Mouse (Mus musculus) heart, adult 11 months (tissue): ENCODE data around the gene Med12l.

Source experiments
- DNase-seq: peaks from one replicate; pipeline ENCODE4 v3.0.0; 2022

Med12l gene

GRCm38 (mm10) chr3:59102146-59102545, 96.5 kb downstream of the Med12l start:
- DNase-seq = peak; percentile 70

GRCm38 (mm10) chr3:59104462-59104861, 98.8 kb downstream of the Med12l start:
- peak; percentile 52 for DNase-seq

GRCm38 (mm10) chr3:59107439-59107838, 101.8 kb downstream of the Med12l start:
- peak; percentile 59 for DNase-seq

GRCm38 (mm10) chr3:59109834-59110233, 104.2 kb downstream of the Med12l start:
- DNase-seq = peak; percentile 73

- DNase-seq = peak; percentile 64
Measured at GRCm38 (mm10) chr3:59111944-59112343, 106.3 kb downstream of the Med12l start.

- DNase-seq = peak; percentile 74
Measured at GRCm38 (mm10) chr3:59113291-59113690, 107.7 kb downstream of the Med12l start.

GRCm38 (mm10) chr3:59113973-59114517, 108.4 kb downstream of the Med12l start:
- DNase-seq = peak; percentile 94

- DNase-seq = peak; percentile 94
Measured at GRCm38 (mm10) chr3:59121067-59121730, 115.6 kb downstream of the Med12l start.

GRCm38 (mm10) chr3:59121780-59122449, 116.3 kb downstream of the Med12l start:
- DNase-seq = peak; percentile 33

- peak; percentile 86 for DNase-seq
Measured at GRCm38 (mm10) chr3:59125022-59125421, 119.4 kb downstream of the Med12l start.

GRCm38 (mm10) chr3:59125783-59126555, 120.3 kb downstream of the Med12l start:
- DNase-seq = peak; percentile 81

GRCm38 (mm10) chr3:59128681-59129080, 123.1 kb downstream of the Med12l start:
- DNase-seq = peak; percentile 60

- peak; percentile 56 for DNase-seq
Measured at GRCm38 (mm10) chr3:59129547-59129946, 123.9 kb downstream of the Med12l start.

GRCm38 (mm10) chr3:59130431-59130830, 124.8 kb downstream of the Med12l start:
- peak; percentile 93 for DNase-seq

GRCm38 (mm10) chr3:59131081-59131480, 125.5 kb downstream of the Med12l start:
- DNase-seq = peak; percentile 87

GRCm38 (mm10) chr3:59131966-59132365, 126.3 kb downstream of the Med12l start:
- no peak for DNase-seq

GRCm38 (mm10) chr3:59133189-59133588, 127.6 kb downstream of the Med12l start:
- DNase-seq = peak; percentile 46

- peak; percentile 68 for DNase-seq
Measured at GRCm38 (mm10) chr3:59135911-59136653, 130.5 kb downstream of the Med12l start.

- peak; percentile 87 for DNase-seq
Measured at GRCm38 (mm10) chr3:59138946-59139468, 133.4 kb downstream of the Med12l start.

- peak; percentile 67 for DNase-seq
Measured at GRCm38 (mm10) chr3:59139651-59140051, 134.0 kb downstream of the Med12l start.

GRCm38 (mm10) chr3:59140115-59140514, 134.5 kb downstream of the Med12l start:
- peak; percentile 54 for DNase-seq

GRCm38 (mm10) chr3:59140941-59141340, 135.3 kb downstream of the Med12l start:
- DNase-seq = peak; percentile 22
